Mouse (Mus musculus) lung, embryonic 15.5 days (tissue): ENCODE measurements around the gene Mgat3. TPM values are rescaled to one million over a fixed set of nuclear protein-coding genes. Genes with fewer than 3 reads are reported as not detected.

Experiments used
- ATAC-seq: fragments of 200-750 bp; cut with Nextera tagmentation; 2 replicates; pipeline ENCODE4 v1.8.0; 2017; ENCODE audit warnings: moderate number of reproducible peaks, borderline replicate concordance; ENCODE audit not compliant: low FRiP score, low TSS enrichment; ENCODE audit errors: extremely low read depth
- H3K27ac ChIP-seq: fragments of 300-500 bp; sonication (generic); 2 replicates; pipeline ENCODE4 v1.5.1; 2015; ENCODE audit warnings: moderate library complexity, mild to moderate bottlenecking, inconsistent platforms
- H3K27me3 ChIP-seq: fragments of 300-500 bp; sonication (generic); 2 replicates; pipeline ENCODE4 v1.6.1; 2015; ENCODE audit warnings: inconsistent platforms
- H3K36me3 ChIP-seq: fragments of 300-500 bp; sonication (generic); 2 replicates; pipeline ENCODE4 v1.6.1; 2015; ENCODE audit warnings: inconsistent platforms
- H3K4me1 ChIP-seq: fragments of 300-500 bp; sonication (generic); 2 replicates; pipeline ENCODE4 v1.6.1; 2015; ENCODE audit warnings: inconsistent platforms
- H3K4me2 ChIP-seq: fragments of 300-500 bp; sonication (generic); 2 replicates; pipeline ENCODE4 v1.6.1; 2015; ENCODE audit warnings: inconsistent platforms, mild to moderate bottlenecking, moderate library complexity
- H3K4me3 ChIP-seq: fragments of 300-500 bp; sonication (generic); 2 replicates; pipeline ENCODE4 v1.5.1; 2015; ENCODE audit warnings: mild to moderate bottlenecking, inconsistent platforms
- H3K9ac ChIP-seq: fragments of 300-500 bp; sonication (generic); 2 replicates; pipeline ENCODE4 v1.6.1; 2015; ENCODE audit warnings: inconsistent platforms
- H3K9me3 ChIP-seq: fragments of 300-500 bp; sonication (generic); 2 replicates; pipeline ENCODE4 v1.6.1; 2016; ENCODE audit warnings: inconsistent platforms
- WGBS: fragments of 180-500 bp; shearing (Covaris S2); methylation state at CpG from one replicate; pipeline ENCODE4 v1.1.7; 2015; 5-methylcytosine and 5-hydroxymethylcytosine counted together
- polyA plus RNA-seq: library from polyadenylated mRNA; unstranded; fragments of >200 nt; fragmentation: Nextera tagmentation; extraction: Ambion mirVana; gene quantifications from 2 replicates; pipeline ENCODE4 v1.2.1, GENCODE M21; 2015

Gene Mgat3
- polyA plus RNA-seq, 1 experiment from 2014 or later: 5.2 TPM

- H3K9ac ChIP-seq: no peak overlapping the region
- ATAC-seq: no peak
Observed at GRCm38 (mm10) chr15:80216480-80216820, 42.9 kb downstream of the Mgat3 start.

GRCm38 (mm10) chr15:80217476-80217875 lies 44.0 kb downstream of the Mgat3 start:
- H3K4me2 ChIP-seq: no peak overlapping the region
- no peaks in the 10 kb centered on the region for H3K27me3 ChIP-seq
- H3K36me3 ChIP-seq: no peaks in the 10 kb centered on the region
- no peak overlapping the region for H3K4me3 ChIP-seq
- H3K9ac ChIP-seq: no peak overlapping the region
- no peaks in the 10 kb centered on the region for H3K9me3 ChIP-seq
- H3K4me1 ChIP-seq: peaks cover 8% of the 10 kb centered on the region; the same call in 1 of the 2 replicates
- ATAC-seq: no peak
- WGBS: 82% methylated on average over 10 of the region's 10 CpGs
- H3K27ac ChIP-seq: no peak overlapping the region

More at GRCm38 (mm10) chr15:80216480-80216820, 42.9 kb downstream of the Mgat3 start:
- 58% methylated on average over 9 of the region's 9 CpGs for WGBS
- Histone ChIP-seq H3K4me3 (no peak overlapping the region), H3K4me1 (peaks cover 8% of the 10 kb centered on the region; the same call in 1 of the 2 replicates), H3K9me3 (no peaks in the 10 kb centered on the region), H3K36me3 (peaks cover 3% of the 10 kb centered on the region; the same call in 1 of the 2 replicates), H3K27me3 (no peaks in the 10 kb centered on the region), H3K4me2 (no peak overlapping the region), H3K27ac (no peak overlapping the region)

GRCm38 (mm10) chr15:80219211-80219610 lies 45.7 kb downstream of the Mgat3 start:
- WGBS: 19% methylated on average over 14 of the region's 14 CpGs
- peak overlapping the region; percentile 35 for H3K4me2 ChIP-seq
- peaks cover 8% of the 10 kb centered on the region; the same call in 1 of the 2 replicates for H3K4me1 ChIP-seq
- H3K9me3 ChIP-seq: no peaks in the 10 kb centered on the region
- H3K4me3 ChIP-seq: no peak overlapping the region
- ATAC-seq: peak; percentile 52; the same call in 1 of the 2 replicates
- peak overlapping the region; percentile 44; the same call in 1 of the 2 replicates for H3K27ac ChIP-seq
- no peaks in the 10 kb centered on the region for H3K27me3 ChIP-seq
- H3K9ac ChIP-seq: no peak overlapping the region
- H3K36me3 ChIP-seq: no peaks in the 10 kb centered on the region

- WGBS: 53% methylated on average over 4 of the region's 4 CpGs
- no peak overlapping the region for H3K4me3 ChIP-seq
- no peak overlapping the region for H3K9ac ChIP-seq
- no peak for ATAC-seq
- H3K4me1 ChIP-seq: peaks cover 8% of the 10 kb centered on the region; the same call in 1 of the 2 replicates
- H3K27ac ChIP-seq: peak overlapping the region; percentile 44; the same call in 1 of the 2 replicates
- no peaks in the 10 kb centered on the region for H3K36me3 ChIP-seq
- H3K27me3 ChIP-seq: no peaks in the 10 kb centered on the region
- no peaks in the 10 kb centered on the region for H3K9me3 ChIP-seq
- H3K4me2 ChIP-seq: peak overlapping the region; percentile 35; the same call in 1 of the 2 replicates
Observed at GRCm38 (mm10) chr15:80219705-80220657, 46.5 kb downstream of the Mgat3 start.

GRCm38 (mm10) chr15:80221031-80221430 lies 47.5 kb downstream of the Mgat3 start:
- Histone ChIP-seq H3K9me3 (no peaks in the 10 kb centered on the region), H3K4me3 (no peak overlapping the region), H3K4me2 (no peak overlapping the region), H3K27me3 (no peaks in the 10 kb centered on the region), H3K27ac (no peak overlapping the region), H3K36me3 (no peaks in the 10 kb centered on the region), H3K4me1 (peaks cover 8% of the 10 kb centered on the region; the same call in 1 of the 2 replicates), H3K9ac (no peak overlapping the region)
- WGBS: 70% methylated on average over 8 of the region's 8 CpGs
- ATAC-seq: no peak

- Histone ChIP-seq H3K36me3 (no peaks in the 10 kb centered on the region), H3K4me1 (peaks cover 8% of the 10 kb centered on the region; the same call in 1 of the 2 replicates), H3K27me3 (no peaks in the 10 kb centered on the region), H3K9ac (no peak overlapping the region), H3K4me2 (no peak overlapping the region), H3K27ac (no peak overlapping the region), H3K4me3 (no peak overlapping the region), H3K9me3 (no peaks in the 10 kb centered on the region)
- WGBS: 84% methylated on average over 7 of the region's 7 CpGs
- ATAC-seq: no peak
Observed at GRCm38 (mm10) chr15:80223751-80224150, 50.2 kb downstream of the Mgat3 start.

- H3K4me1 ChIP-seq: no peaks in the 10 kb centered on the region
- no peak overlapping the region for H3K4me2 ChIP-seq
- H3K27me3 ChIP-seq: no peaks in the 10 kb centered on the region
- no peaks in the 10 kb centered on the region for H3K36me3 ChIP-seq
- ATAC-seq: no peak; the same call in 1 of the 2 replicates
- H3K4me3 ChIP-seq: no peak overlapping the region
- no peak overlapping the region for H3K27ac ChIP-seq
- no peak overlapping the region for H3K9ac ChIP-seq
- H3K9me3 ChIP-seq: no peaks in the 10 kb centered on the region
- WGBS: 25% methylated on average over 9 of the region's 9 CpGs
Observed at GRCm38 (mm10) chr15:80225208-80225607, 51.7 kb downstream of the Mgat3 start.

- no peak; the same call in 1 of the 2 replicates for ATAC-seq
- H3K4me1 ChIP-seq: no peaks in the 10 kb centered on the region
- no peak overlapping the region for H3K9ac ChIP-seq
- H3K9me3 ChIP-seq: no peaks in the 10 kb centered on the region
- no peaks in the 10 kb centered on the region for H3K36me3 ChIP-seq
- no peak overlapping the region for H3K27ac ChIP-seq
- H3K4me2 ChIP-seq: no peak overlapping the region
- H3K27me3 ChIP-seq: no peaks in the 10 kb centered on the region
- WGBS: 43% methylated on average over 2 of the region's 2 CpGs
- H3K4me3 ChIP-seq: no peak overlapping the region
Observed at GRCm38 (mm10) chr15:80225796-80226195, 52.3 kb downstream of the Mgat3 start.

GRCm38 (mm10) chr15:80228071-80228800 lies 54.7 kb downstream of the Mgat3 start:
- H3K4me3 ChIP-seq: no peak overlapping the region
- H3K36me3 ChIP-seq: no peaks in the 10 kb centered on the region
- H3K4me2 ChIP-seq: no peak overlapping the region
- H3K27me3 ChIP-seq: no peaks in the 10 kb centered on the region
- no peaks in the 10 kb centered on the region; the same call in 1 of the 2 replicates for H3K4me1 ChIP-seq
- no peak overlapping the region for H3K9ac ChIP-seq
- H3K27ac ChIP-seq: no peak overlapping the region
- no peak for ATAC-seq
- no peaks in the 10 kb centered on the region for H3K9me3 ChIP-seq
- 71% methylated on average over 17 of the region's 17 CpGs for WGBS

- H3K4me2 ChIP-seq: no peak overlapping the region
- WGBS: 69% methylated on average over 2 of the region's 2 CpGs
- no peak for ATAC-seq
- H3K27ac ChIP-seq: no peak overlapping the region
- no peak overlapping the region for H3K4me3 ChIP-seq
- H3K27me3 ChIP-seq: no peaks in the 10 kb centered on the region
- H3K9me3 ChIP-seq: no peaks in the 10 kb centered on the region
- H3K36me3 ChIP-seq: peaks cover 14% of the 10 kb centered on the region
- peaks cover 15% of the 10 kb centered on the region for H3K4me1 ChIP-seq
- no peak overlapping the region for H3K9ac ChIP-seq
Observed at GRCm38 (mm10) chr15:80232331-80232730, 58.8 kb downstream of the Mgat3 start.

GRCm38 (mm10) chr15:80233053-80233452 lies 59.5 kb downstream of the Mgat3 start:
- no peak overlapping the region for H3K9ac ChIP-seq
- peak overlapping the region; percentile 81 for H3K27ac ChIP-seq
- ATAC-seq: no peak
- peaks cover 17% of the 10 kb centered on the region for H3K36me3 ChIP-seq
- 54% methylated on average over 4 of the region's 4 CpGs for WGBS
- peaks cover 15% of the 10 kb centered on the region for H3K4me1 ChIP-seq
- H3K9me3 ChIP-seq: no peaks in the 10 kb centered on the region
- no peaks in the 10 kb centered on the region for H3K27me3 ChIP-seq
- H3K4me3 ChIP-seq: no peak overlapping the region
- H3K4me2 ChIP-seq: peak overlapping the region; percentile 72; the same call in 1 of the 2 replicates
